21 mouse cellular contexts compared by ENCODE assay signal in genomic region chr15:81479446-81480213, GRCm38 (mm10). TPM values are rescaled to one million over a fixed set of nuclear protein-coding genes. Genes with fewer than 3 reads are reported as not detected.
DNase-seq lines count a peak whose midpoint lies in the region; ATAC-seq and TF ChIP-seq lines count a peak whose summit lies in the region.
"Had no signal": no experiment of that assay in that cellular context is flagged by ENCODE, and none has a peak within 500 bp of the region (broad histone marks: within the 10 kb centered on the region; RNA-seq: fewer than 3 reads in every experiment).

No protein-coding gene starts in this region.

- TF ChIP-seq CTCF in ES-Bruce4 (IDR thresholded peaks at IDR 0.05; ENCODE audit: low read depth, low read length), result no peak

- H3K27me3 ChIP-seq in ES-Bruce4 (ENCODE audit: control insufficient read depth, insufficient read depth, low read length, poor library complexity, severe bottlenecking), result no peaks in the 10 kb centered on the region
- H3K27me3 ChIP-seq: forebrain, embryonic 13.5 days; heart, embryonic 13.5 days; midbrain, embryonic 13.5 days had no signal

- H3K9me3 ChIP-seq in ES-Bruce4 (replicated peaks; ENCODE audit: control insufficient read depth, insufficient read depth, low read length, poor library complexity, severe bottlenecking), result no peaks in the 10 kb centered on the region
- H3K9me3 ChIP-seq: forebrain, embryonic 13.5 days; heart, embryonic 13.5 days; midbrain, embryonic 13.5 days had no signal

- no peak for TF ChIP-seq POLR2A in ES-Bruce4 (IDR thresholded peaks at IDR 0.05; ENCODE audit: insufficient read depth, low read length)

- H3K27ac ChIP-seq in ES-Bruce4 (ENCODE audit: insufficient read depth, low read length), result no peak overlapping the region
- H3K27ac ChIP-seq in brown adipose tissue, adult 24 weeks (replicated peaks; ENCODE audit: low read depth, low read length), result peak overlapping the region; percentile 86
- H3K27ac ChIP-seq: forebrain, embryonic 13.5 days; heart, embryonic 13.5 days; layer of hippocampus, adult 2 months; left cerebral cortex, adult 2 months; liver, embryonic 14.5 days; midbrain, embryonic 13.5 days had no signal

- H3K36me3 ChIP-seq in ES-Bruce4 (ENCODE audit: control insufficient read depth, insufficient read depth, low read length, poor library complexity, severe bottlenecking), result peaks cover 5% of the 10 kb centered on the region

- no peak for ATAC-seq in activated CD4-positive, CD25-positive, alpha-beta regulatory T cell, adult 4 months
- ATAC-seq: forebrain, embryonic 13.5 days; inflammation-experienced regulatory T-cells, adult 6 months; midbrain, embryonic 13.5 days had no signal

- no peak for TF ChIP-seq EP300 in ES-Bruce4 (IDR thresholded peaks at IDR 0.05; ENCODE audit: insufficient read depth, low read depth, low read length)

- H3K9ac ChIP-seq in ES-Bruce4 (ENCODE audit: low read depth, poor library complexity, severe bottlenecking), result peak overlapping the region; percentile 37
- H3K9ac ChIP-seq: forebrain, embryonic 13.5 days; heart, embryonic 13.5 days; liver, embryonic 14.5 days; midbrain, embryonic 13.5 days had no signal

- DNase-seq in embryo, embryonic 11 days, result peak; percentile 9
- DNase-seq in embryo, embryonic 10.5 days (ENCODE audit: low spot score), result no peak
- peak; percentile 68 for DNase-seq in kidney, postnatal 10 days
- DNase-seq in urinary bladder, postnatal 36 days (ENCODE audit: low spot score in 2 of 2), result no peak
- no peak for DNase-seq in ovary, postnatal 10 days (ENCODE audit: low spot score)
- DNase-seq: adrenal gland, postnatal 25 days; cerebellum, adult 9-10 months; gastrocnemius, postnatal 36 days; heart, postnatal 4 days; thymus, adult 18-20 months had no signal

- no peaks in the 10 kb centered on the region for H3K4me1 ChIP-seq in ES-Bruce4 (ENCODE audit: control insufficient read depth, insufficient read depth, low read length)
- peaks cover 2% of the 10 kb centered on the region; the same call in 1 of the 2 replicates for H3K4me1 ChIP-seq in brown adipose tissue, adult 24 weeks (ENCODE audit: control insufficient read depth, insufficient read depth, insufficient read length, low read length)

- peak overlapping the region; percentile 63 for H3K4me3 ChIP-seq in ES-Bruce4 (ENCODE audit: low read depth, low read length)
- peak overlapping the region; percentile 62 for H3K4me3 ChIP-seq in brown adipose tissue, adult 24 weeks (ENCODE audit: insufficient read depth, low read depth, low read length)
- H3K4me3 ChIP-seq: forebrain, embryonic 13.5 days; heart, embryonic 13.5 days; layer of hippocampus, adult 2 months; left cerebral cortex, adult 2 months; midbrain, embryonic 13.5 days; myocyte had no signal

RNA-seq across cellular contexts. Expression of gene Rbx1, which starts 13.5 kb away (rescaled TPM):
- 173 and 191 TPM in 2 replicates for polyA plus RNA-seq in ES-Bruce4 (2011; ENCODE audit: insufficient read depth, insufficient read length, low read depth, missing spikeins)
- 124 and 161 TPM in 2 replicates for polyA plus RNA-seq in brown adipose tissue, adult 24 weeks (2012; ENCODE audit: insufficient read depth, insufficient read length, missing spikeins)
- polyA plus RNA-seq in activated CD4-positive, CD25-positive, alpha-beta regulatory T cell, adult 4 months (2017; shearing (Covaris generic)), result 100 to 1,000 TPM; 323 to 363 TPM

Comparison
In these comparisons a context has a peak if more than half of its experiments do, and no peak if none do; other contexts are left out.
1. DNase-seq: peak in embryo, embryonic 11 days (single experiment) and kidney, postnatal 10 days (single experiment); none in embryo, embryonic 10.5 days (single experiment), urinary bladder, postnatal 36 days (0 of 2) and ovary, postnatal 10 days (single experiment).